In the genomic region with DNA sequence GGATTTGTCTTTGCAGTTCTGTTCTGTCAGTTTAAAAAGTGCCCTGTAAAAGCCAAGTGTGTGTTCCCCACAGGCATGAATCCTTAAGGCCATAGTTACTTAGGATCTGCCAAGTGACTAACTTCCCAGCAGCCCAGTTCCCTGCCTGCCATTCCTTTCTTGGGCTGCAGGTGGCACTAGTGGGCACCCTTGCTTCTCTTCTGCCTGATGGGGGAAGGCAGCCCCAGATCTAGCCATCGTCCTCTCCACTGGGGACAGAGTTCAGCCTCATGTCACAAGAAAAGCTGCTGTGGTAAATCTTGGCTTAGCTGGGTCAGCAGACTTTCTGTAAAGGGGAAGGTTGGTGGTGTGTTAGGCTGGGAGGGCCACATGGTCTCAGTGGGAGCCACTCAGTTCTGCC, we compare ENCODE assay signal across 8 mouse cellular contexts. TPM values are rescaled to one million over a fixed set of nuclear protein-coding genes. Genes with fewer than 3 reads are reported as not detected.
DNase-seq lines count a peak whose midpoint lies in the region; ATAC-seq and TF ChIP-seq lines count a peak whose summit lies in the region.

No protein-coding gene starts in this region.

- no peaks in the 10 kb centered on the region for H3K4me1 ChIP-seq in heart, embryonic 11.5 days (ENCODE audit: control insufficient read depth, insufficient read depth, low read length)
- no peaks in the 10 kb centered on the region for H3K4me1 ChIP-seq in limb, embryonic 10.5 days
- H3K4me1 ChIP-seq in midbrain, postnatal 0 days (ENCODE audit: insufficient read depth, low read length) = no peaks in the 10 kb centered on the region

- WGBS in heart, embryonic 11.5 days (ENCODE audit: insufficient replicate concordance) = 17% methylated on average over 1 of the region's 1 CpGs
- WGBS in limb, embryonic 10.5 days = 9% methylated on average over 1 of the region's 1 CpGs
- 5% methylated on average over 1 of the region's 1 CpGs for WGBS in midbrain, postnatal 0 days

- H3K9me3 ChIP-seq in heart, embryonic 11.5 days (replicated peaks; ENCODE audit: control insufficient read depth, low read length) = no peaks in the 10 kb centered on the region
- H3K9me3 ChIP-seq in limb, embryonic 10.5 days (replicated peaks) = no peaks in the 10 kb centered on the region
- no peaks in the 10 kb centered on the region for H3K9me3 ChIP-seq in midbrain, postnatal 0 days (ENCODE audit: low read length)

- H3K36me3 ChIP-seq in heart, embryonic 11.5 days (ENCODE audit: control insufficient read depth, insufficient read depth, low read length) = no peaks in the 10 kb centered on the region
- peaks cover 37% of the 10 kb centered on the region for H3K36me3 ChIP-seq in limb, embryonic 10.5 days
- H3K36me3 ChIP-seq in midbrain, postnatal 0 days (ENCODE audit: insufficient read depth, low read length) = peaks cover 25% of the 10 kb centered on the region

- H3K9ac ChIP-seq in heart, embryonic 11.5 days (ENCODE audit: low read depth, low read length) = no peak overlapping the region
- no peak overlapping the region for H3K9ac ChIP-seq in midbrain, postnatal 0 days (replicated peaks; ENCODE audit: low read length, poor library complexity, severe bottlenecking)

- peak; percentile 97 for DNase-seq in heart, adult 11 months
- peak; percentile 68 to 83 for DNase-seq in cerebellum, postnatal 4 days (ENCODE audit: low spot score in 2 of 2)
- peak; percentile 59 to 70 for DNase-seq in gastrocnemius, postnatal 4 days (ENCODE audit: low spot score in 2 of 2)
- peak; percentile 85 for DNase-seq in kidney, adult 18-20 months
- peak; percentile 83 for DNase-seq in limb, embryonic 10.5 days (ENCODE audit: low spot score)
- DNase-seq in midbrain, postnatal 0 days (ENCODE audit: low spot score) = peak; percentile 72
- peak; percentile 75 to 81 for DNase-seq in spleen, postnatal 36 days (ENCODE audit: low spot score in 2 of 2)

- ATAC-seq in heart, embryonic 11.5 days (replicated peaks; ENCODE audit: insufficient number of reproducible peaks, low FRiP score, low TSS enrichment) = no peak
- ATAC-seq in midbrain, postnatal 0 days (ENCODE audit: low FRiP score) = peak; percentile 55; the same call in 1 of the 2 replicates

- H3K27me3 ChIP-seq in heart, embryonic 11.5 days (ENCODE audit: control insufficient read depth, insufficient read depth, low read length) = no peaks in the 10 kb centered on the region
- no peaks in the 10 kb centered on the region for H3K27me3 ChIP-seq in limb, embryonic 10.5 days (ENCODE audit: low read depth, poor library complexity, severe bottlenecking)
- no peaks in the 10 kb centered on the region for H3K27me3 ChIP-seq in midbrain, postnatal 0 days (ENCODE audit: insufficient read depth, low read length)

- TF ChIP-seq CTCF in midbrain, postnatal 0 days (IDR thresholded peaks at IDR 0.05) = peak; percentile 96

- no peak overlapping the region for H3K27ac ChIP-seq in heart, embryonic 11.5 days (ENCODE audit: low read depth, low read length)
- H3K27ac ChIP-seq in limb, embryonic 10.5 days = no peak overlapping the region
- no peak overlapping the region for H3K27ac ChIP-seq in midbrain, postnatal 0 days (ENCODE audit: low read depth, low read length)

- H3K4me3 ChIP-seq in heart, embryonic 11.5 days (ENCODE audit: low read depth, low read length) = no peak overlapping the region
- no peak overlapping the region for H3K4me3 ChIP-seq in limb, embryonic 10.5 days
- no peak overlapping the region for H3K4me3 ChIP-seq in midbrain, postnatal 0 days (ENCODE audit: low read depth, low read length)

- H3K4me2 ChIP-seq in heart, embryonic 11.5 days = no peak overlapping the region
- no peak overlapping the region for H3K4me2 ChIP-seq in midbrain, postnatal 0 days (ENCODE audit: low read depth, low read length, poor library complexity, severe bottlenecking)

RNA-seq across cellular contexts. Expression of a gene that starts 59.6 kb away (rescaled TPM):
- 12.3 and 14.7 TPM in 2 replicates for polyA plus RNA-seq in heart, embryonic 11.5 days (2014; fragmentation: Nextera tagmentation; extraction: Ambion mirVana)
- 1 to 10 TPM; 5.4 to 9.1 TPM for total RNA-seq in gastrocnemius, postnatal 4 days (2021)
- polyA plus RNA-seq in limb, embryonic 10.5 days (2016; fragmentation: Nextera tagmentation; extraction: Ambion mirVana) = 34.6 and 37.3 TPM in 2 replicates
- total RNA-seq in midbrain, postnatal 0 days (2014; rRNA removed) = 31.0 and 33.2 TPM in 2 replicates
- polyA plus RNA-seq in midbrain, postnatal 0 days (2015; fragmentation: Nextera tagmentation; extraction: Ambion mirVana) = 36.3 and 42.6 TPM in 2 replicates
